Mouse (Mus musculus) 416B (cell line): Measurements from ENCODE around the gene Aplf.

Experiments
- DNase-seq: peaks from one replicate; pipeline ENCODE4 v3.0.0; 2011; ENCODE audit warnings: low read depth

The Aplf gene

DNA sequence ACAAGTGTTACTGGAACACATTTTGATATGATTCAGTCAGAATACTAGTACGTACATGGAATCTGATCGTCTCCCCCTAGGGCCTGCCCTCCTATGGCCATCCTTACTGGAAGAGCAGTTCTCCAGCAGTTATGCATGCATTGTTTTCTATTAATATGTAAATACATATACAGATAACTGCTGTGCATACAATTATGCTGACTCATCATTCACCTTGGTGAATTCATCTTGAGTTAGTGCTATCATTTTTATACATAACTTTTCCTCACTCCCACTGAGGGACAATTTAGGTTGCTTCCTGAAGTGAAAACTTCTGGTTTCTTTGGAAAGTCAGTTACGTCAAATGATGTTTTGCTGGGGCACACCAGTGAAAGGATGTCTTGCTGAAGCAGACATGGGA lies 48.8 kb downstream of the Aplf start:
- DNase-seq = no peak

DNA sequence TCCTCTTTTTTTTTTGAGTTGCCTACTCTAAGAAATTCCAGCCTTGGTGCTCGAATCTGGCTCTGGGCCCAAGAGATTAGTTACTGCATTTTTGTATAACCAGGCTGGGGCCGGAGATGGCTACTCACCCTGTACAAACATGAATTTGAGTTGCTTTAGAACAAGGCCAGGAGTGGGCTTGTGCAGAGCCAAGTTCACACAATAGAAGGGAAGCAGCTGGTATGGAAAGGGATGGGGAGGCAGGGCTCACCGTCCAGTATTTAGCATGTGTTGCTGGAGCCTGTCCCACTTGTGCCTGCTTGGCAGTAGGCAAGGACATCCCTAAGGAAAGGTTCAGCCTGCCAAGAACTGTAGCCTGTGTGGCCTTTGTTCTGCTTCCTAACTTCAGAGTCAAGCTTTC lies 50.7 kb downstream of the Aplf start:
- no peak for DNase-seq

DNA sequence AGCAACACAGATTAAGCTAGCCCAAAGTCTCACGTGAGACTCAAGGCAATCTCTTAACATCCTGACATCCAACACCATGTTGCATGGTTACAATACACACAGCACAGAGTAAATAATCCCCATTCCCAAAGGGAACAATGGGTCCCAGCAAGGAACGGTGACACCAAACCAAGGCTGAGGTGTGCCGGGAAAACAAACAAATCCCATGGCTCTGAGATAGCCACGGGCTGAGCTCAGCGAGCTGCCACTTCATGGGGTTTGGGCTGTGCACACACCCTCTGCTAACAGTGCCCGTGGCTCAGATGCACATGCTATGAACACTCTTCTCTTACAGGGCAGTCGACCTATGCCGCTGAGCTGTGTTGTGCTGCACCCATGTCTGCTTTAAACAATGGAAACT lies 54.0 kb downstream of the Aplf start:
- no peak for DNase-seq

- DNase-seq = peak; percentile 48
These were observed 56.3 kb downstream of the Aplf start for GRCm38 (mm10) chr6:87615696-87616083.

- peak; percentile 53 for DNase-seq
These were observed 56.9 kb downstream of the Aplf start for GRCm38 (mm10) chr6:87614794-87615695.

GRCm38 (mm10) chr6:87599825-87600224 lies 72.2 kb downstream of the Aplf start:
- DNase-seq = no peak

DNA sequence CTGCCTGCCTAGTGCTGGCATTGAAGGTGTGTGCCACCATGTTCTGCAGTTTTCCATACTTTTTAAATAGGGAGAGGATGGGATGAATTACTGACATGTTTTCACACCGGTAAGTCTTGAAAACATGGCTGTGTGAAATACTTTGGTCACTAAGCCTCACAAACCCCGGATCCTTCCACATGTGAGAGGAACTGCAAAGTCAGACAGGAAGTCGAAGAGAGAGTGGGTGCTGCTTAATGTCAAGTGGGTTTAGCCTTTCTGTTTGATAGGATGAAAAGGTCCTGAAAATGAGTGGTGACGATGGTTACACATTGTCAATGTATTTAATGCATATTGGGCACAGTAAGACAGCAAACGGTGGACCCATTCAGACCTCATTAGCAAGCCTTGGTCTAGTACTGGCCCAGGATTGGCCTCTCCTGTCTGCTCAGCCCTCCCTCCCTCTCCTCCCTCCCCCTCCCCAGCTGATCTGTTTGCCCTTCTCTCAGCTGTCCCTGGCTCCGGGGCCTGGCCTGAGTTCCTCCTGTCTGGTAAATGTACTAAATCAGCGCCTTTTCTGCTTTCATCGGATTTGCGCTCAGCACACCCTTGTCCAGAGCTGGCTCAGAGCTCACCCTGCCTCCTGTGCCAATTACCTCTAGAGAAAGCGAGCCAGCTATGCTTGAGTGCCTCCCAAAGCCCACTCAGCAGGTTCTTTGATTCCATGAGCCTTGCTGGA lies 74.7 kb downstream of the Aplf start:
- DNase-seq = no peak

- DNase-seq = no peak
These were observed 77.8 kb downstream of the Aplf start for GRCm38 (mm10) chr6:87594188-87594587.

DNA sequence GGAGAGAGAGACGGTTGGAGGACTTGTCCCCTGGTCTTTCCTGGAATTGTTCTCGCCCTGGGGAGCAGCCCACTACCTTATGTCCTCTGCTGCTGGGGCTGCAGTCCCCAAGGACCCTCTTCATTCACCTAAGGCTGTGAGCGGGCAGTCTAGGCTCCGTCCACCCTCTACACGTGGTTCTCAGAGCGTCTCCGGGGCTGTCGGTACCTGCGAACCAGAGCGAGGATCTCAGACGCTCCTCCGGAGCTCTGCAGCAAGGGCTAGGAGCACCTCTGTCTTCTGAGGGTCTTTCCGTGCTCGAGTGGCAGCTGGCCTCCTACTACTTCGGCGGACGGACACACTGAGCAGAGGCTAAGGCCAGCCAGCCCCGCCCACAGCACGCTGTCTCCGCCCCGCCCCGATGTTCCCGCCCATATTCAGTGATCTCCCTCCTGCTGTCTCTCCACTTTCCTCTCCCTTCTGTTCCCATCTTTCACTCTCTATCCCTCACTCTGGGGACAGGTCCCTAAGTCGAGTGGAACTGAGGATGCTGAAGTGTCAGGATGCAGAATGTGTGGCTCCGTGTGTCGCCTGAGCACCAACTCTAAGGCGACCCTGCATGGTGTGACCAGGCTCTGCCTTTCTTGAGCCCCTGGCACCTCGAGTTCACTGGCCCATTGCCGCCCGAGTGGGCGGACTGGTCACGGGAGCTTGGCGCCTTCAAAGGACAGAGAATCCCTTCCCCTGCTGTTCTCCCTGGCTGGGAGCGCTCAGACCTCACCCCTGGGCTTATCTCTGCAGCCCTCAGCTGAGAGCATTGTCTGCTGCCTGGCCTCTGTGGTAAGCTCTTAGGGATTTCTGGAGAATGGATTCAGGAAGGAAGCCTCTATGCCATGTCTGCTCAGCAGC lies 81.4 kb downstream of the Aplf start, which contains the start of gene Prokr1:
Gene Prokr1 (minus strand): TSS at position 350 of the 888 bp plus-strand sequence.
- DNase-seq = no peak

- DNase-seq = no peak
These were observed 82.1 kb downstream of the Aplf start for GRCm38 (mm10) chr6:87589718-87590393.

DNA sequence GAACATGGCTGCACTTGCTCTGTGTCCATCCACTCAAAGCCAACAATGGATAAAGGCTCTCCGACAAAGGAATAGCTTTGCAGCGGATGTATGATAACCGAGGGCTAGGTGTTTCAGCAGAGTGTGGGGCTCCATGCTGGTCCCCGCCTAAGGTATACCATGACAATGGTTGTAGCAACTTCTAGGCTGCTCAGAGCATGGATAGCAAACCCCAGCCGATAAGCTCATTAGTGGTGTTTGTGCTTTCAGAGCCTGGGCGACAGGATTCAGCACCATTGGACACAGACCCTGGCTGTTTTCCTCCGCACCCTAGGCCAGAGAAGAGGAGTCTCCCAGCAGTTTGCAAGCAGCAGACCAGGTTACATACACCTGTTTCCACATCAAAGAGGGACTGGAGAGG lies 88.0 kb downstream of the Aplf start:
- DNase-seq = no peak

- DNase-seq = peak; percentile 91
These were observed 88.8 kb downstream of the Aplf start for GRCm38 (mm10) chr6:87583183-87583611.

- peak; percentile 90 for DNase-seq
These were observed 89.5 kb downstream of the Aplf start for GRCm38 (mm10) chr6:87582456-87582855.

GRCm38 (mm10) chr6:87581581-87581980 lies 90.4 kb downstream of the Aplf start:
- DNase-seq = no peak

GRCm38 (mm10) chr6:87581071-87581470 lies 90.9 kb downstream of the Aplf start:
- DNase-seq = no peak
